Mouse (Mus musculus): ENCODE results near the gene Pabpn1.

- TF ChIP-seq CTCF (IDR thresholded peaks at IDR 0.05; ENCODE audit: low read depth, low read length) (no peak), POLR2A (IDR thresholded peaks at IDR 0.05; ENCODE audit: borderline replicate concordance, low read depth, low read length) (no peak)
These were observed 16.3 kb upstream of the Pabpn1 start for GRCm38 (mm10) chr14:54875844-54876538.
